Mouse (Mus musculus): ENCODE results near the gene Osbpl10. TPM values are rescaled to one million over a fixed set of nuclear protein-coding genes. Genes with fewer than 3 reads are reported as not detected.

Gene Osbpl10
- polyA plus RNA-seq, 2 experiments, result 3.4 to 8.4 TPM

DNA sequence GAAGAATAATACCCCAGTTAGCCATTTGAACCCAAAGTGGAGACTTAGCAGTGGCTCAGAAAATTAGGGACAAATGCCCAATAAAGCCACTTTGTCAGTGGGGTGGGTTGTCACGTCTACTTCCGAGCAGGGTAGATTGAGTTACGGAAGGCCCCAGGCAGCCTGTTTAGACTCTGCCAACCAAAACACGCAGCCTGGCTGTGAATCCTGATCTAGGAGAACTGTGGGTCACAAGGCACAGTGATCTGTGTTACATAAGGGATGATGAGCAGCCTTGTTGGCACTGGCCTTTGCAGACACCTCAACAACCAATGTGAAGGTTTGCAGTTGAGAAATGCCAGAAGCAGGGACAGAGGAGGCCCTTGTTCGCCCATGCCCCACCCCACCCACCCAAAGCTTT is 183.2 kb downstream of the Osbpl10 start:
- DNase-seq (ENCODE audit: low spot score) (no peak), ATAC-seq (ENCODE audit: low FRiP score, low read depth) (no peak)
- Histone ChIP-seq H3K4me1 (ENCODE audit: control insufficient read depth, insufficient read depth, low read length) (no peaks in the 10 kb centered on the region), H3K27ac (replicated peaks; ENCODE audit: low read depth, low read length) (no peak overlapping the region), H3K9me3 (ENCODE audit: control insufficient read depth, low read length) (no peaks in the 10 kb centered on the region), H3K27me3 (ENCODE audit: control insufficient read depth, insufficient read depth, low read length) (no peaks in the 10 kb centered on the region), H3K4me3 (replicated peaks; ENCODE audit: low read length) (no peak overlapping the region), H3K9ac (ENCODE audit: low read depth, low read length, severe bottlenecking) (no peak overlapping the region), H3K4me2 (replicated peaks; ENCODE audit: low read depth, low read length, severe bottlenecking) (no peak overlapping the region), H3K36me3 (ENCODE audit: control insufficient read depth, insufficient read depth, low read length) (no peaks in the 10 kb centered on the region)
- no peak for TF ChIP-seq POLR2A (IDR thresholded peaks at IDR 0.05; ENCODE audit: borderline replicate concordance, extremely low read depth, insufficient read depth, insufficient read length)
- 64% methylated on average over 5 of the region's 5 CpGs for WGBS

DNA sequence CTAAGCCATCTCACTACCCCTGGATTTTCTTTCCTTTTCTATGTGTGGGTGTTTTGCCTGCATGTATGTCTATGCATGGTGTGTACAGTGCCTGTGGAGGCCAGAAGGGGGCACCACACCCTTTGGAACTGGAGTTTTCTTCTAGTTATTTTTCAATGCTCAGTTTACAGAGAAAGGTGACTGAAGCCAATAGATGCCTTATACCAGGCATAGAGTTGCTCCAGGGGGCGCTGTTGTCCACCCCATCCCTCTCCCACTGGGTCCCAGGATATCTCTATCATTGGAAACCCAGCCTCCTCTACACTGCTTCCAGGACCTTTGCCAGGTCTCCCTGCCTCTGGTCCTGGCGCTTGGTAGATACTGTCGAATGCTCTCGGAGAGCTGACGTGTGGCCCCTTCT is 184.7 kb downstream of the Osbpl10 start:
- no peaks in the 10 kb centered on the region for H3K27me3 ChIP-seq (ENCODE audit: control insufficient read depth, insufficient read depth, low read length)
- no peak overlapping the region for H3K4me3 ChIP-seq (replicated peaks; ENCODE audit: low read length)
- no peaks in the 10 kb centered on the region for H3K4me1 ChIP-seq (ENCODE audit: control insufficient read depth, insufficient read depth, low read length)
- no peak for TF ChIP-seq POLR2A (IDR thresholded peaks at IDR 0.05; ENCODE audit: borderline replicate concordance, extremely low read depth, insufficient read depth, insufficient read length)
- H3K9ac ChIP-seq (ENCODE audit: low read depth, low read length, severe bottlenecking), result no peak overlapping the region
- H3K27ac ChIP-seq (replicated peaks; ENCODE audit: low read depth, low read length), result no peak overlapping the region
- H3K36me3 ChIP-seq (ENCODE audit: control insufficient read depth, insufficient read depth, low read length), result no peaks in the 10 kb centered on the region; the same call in 1 of the 2 replicates
- ATAC-seq (ENCODE audit: low FRiP score, low read depth) (0 out of 2 replicates have a peak, but pooled peaks have one; percentile 12), DNase-seq (ENCODE audit: low spot score) (peak; percentile 54)
- no peaks in the 10 kb centered on the region for H3K9me3 ChIP-seq (ENCODE audit: control insufficient read depth, low read length)
- 64% methylated on average over 5 of the region's 5 CpGs for WGBS
- no peak overlapping the region for H3K4me2 ChIP-seq (replicated peaks; ENCODE audit: low read depth, low read length, severe bottlenecking)

DNA sequence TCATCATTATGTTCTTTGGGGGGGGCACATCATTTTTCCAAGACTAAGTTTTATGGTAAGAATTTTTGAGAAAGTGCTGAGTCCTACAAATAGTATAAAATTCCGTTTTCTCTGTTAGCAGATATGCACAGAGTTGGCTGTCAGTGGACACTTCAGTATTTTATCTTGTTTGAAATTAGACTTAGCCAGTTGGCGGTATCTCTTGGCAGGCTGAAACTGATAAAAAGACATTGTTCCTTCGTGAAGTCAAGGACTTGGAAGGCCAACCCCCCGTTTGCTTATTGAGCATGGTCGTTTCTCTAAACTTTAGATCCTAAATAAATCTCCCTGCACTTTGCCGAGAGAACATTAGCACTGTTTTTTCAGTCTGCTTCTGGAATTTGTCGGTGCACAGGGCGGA is 185.3 kb downstream of the Osbpl10 start:
- H3K4me1 ChIP-seq (ENCODE audit: control insufficient read depth, insufficient read depth, low read length), result no peaks in the 10 kb centered on the region
- H3K4me3 ChIP-seq (replicated peaks; ENCODE audit: low read length), result no peak overlapping the region
- DNase-seq (ENCODE audit: low spot score) (no peak), ATAC-seq (ENCODE audit: low FRiP score, low read depth) (no peak)
- H3K4me2 ChIP-seq (replicated peaks; ENCODE audit: low read depth, low read length, severe bottlenecking), result no peak overlapping the region
- WGBS, result 66% methylated on average over 8 of the region's 8 CpGs
- no peaks in the 10 kb centered on the region; the same call in 1 of the 2 replicates for H3K36me3 ChIP-seq (ENCODE audit: control insufficient read depth, insufficient read depth, low read length)
- H3K9ac ChIP-seq (ENCODE audit: low read depth, low read length, severe bottlenecking), result no peak overlapping the region
- H3K27me3 ChIP-seq (ENCODE audit: control insufficient read depth, insufficient read depth, low read length), result no peaks in the 10 kb centered on the region
- H3K27ac ChIP-seq (replicated peaks; ENCODE audit: low read depth, low read length), result no peak overlapping the region
- H3K9me3 ChIP-seq (ENCODE audit: control insufficient read depth, low read length), result no peaks in the 10 kb centered on the region
- TF ChIP-seq POLR2A (IDR thresholded peaks at IDR 0.05; ENCODE audit: borderline replicate concordance, extremely low read depth, insufficient read depth, insufficient read length), result no peak

DNA sequence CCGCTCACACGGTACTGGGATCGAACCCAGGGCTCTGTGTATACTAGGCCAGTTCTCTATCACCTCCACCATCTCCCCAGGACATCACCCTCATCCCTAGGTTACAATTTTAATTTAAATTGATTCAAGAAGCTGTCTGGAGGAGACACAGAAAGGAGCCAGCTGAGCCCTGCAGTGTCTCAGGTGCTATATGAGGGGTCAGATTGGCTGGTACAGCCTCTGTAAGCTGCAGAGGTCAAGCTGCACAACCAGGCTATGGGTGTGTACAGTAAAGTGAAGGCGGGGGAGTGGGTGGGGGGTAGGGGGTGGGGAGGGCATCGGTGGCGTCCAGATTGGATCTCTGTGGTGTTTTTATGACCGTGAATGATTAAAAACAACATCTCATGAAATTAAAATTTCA is 186.0 kb downstream of the Osbpl10 start:
- Histone ChIP-seq H3K4me2 (replicated peaks; ENCODE audit: low read depth, low read length, severe bottlenecking) (no peak overlapping the region), H3K27me3 (ENCODE audit: control insufficient read depth, insufficient read depth, low read length) (no peaks in the 10 kb centered on the region), H3K9me3 (ENCODE audit: control insufficient read depth, low read length) (no peaks in the 10 kb centered on the region), H3K4me1 (ENCODE audit: control insufficient read depth, insufficient read depth, low read length) (no peaks in the 10 kb centered on the region), H3K36me3 (ENCODE audit: control insufficient read depth, insufficient read depth, low read length) (no peaks in the 10 kb centered on the region; the same call in 1 of the 2 replicates), H3K9ac (ENCODE audit: low read depth, low read length, severe bottlenecking) (no peak overlapping the region), H3K4me3 (replicated peaks; ENCODE audit: low read length) (no peak overlapping the region), H3K27ac (replicated peaks; ENCODE audit: low read depth, low read length) (no peak overlapping the region)
- DNase-seq (ENCODE audit: low spot score) (no peak), ATAC-seq (ENCODE audit: low FRiP score, low read depth) (no peak)
- 79% methylated on average over 7 of the region's 7 CpGs for WGBS
- no peak for TF ChIP-seq POLR2A (IDR thresholded peaks at IDR 0.05; ENCODE audit: borderline replicate concordance, extremely low read depth, insufficient read depth, insufficient read length)

DNA sequence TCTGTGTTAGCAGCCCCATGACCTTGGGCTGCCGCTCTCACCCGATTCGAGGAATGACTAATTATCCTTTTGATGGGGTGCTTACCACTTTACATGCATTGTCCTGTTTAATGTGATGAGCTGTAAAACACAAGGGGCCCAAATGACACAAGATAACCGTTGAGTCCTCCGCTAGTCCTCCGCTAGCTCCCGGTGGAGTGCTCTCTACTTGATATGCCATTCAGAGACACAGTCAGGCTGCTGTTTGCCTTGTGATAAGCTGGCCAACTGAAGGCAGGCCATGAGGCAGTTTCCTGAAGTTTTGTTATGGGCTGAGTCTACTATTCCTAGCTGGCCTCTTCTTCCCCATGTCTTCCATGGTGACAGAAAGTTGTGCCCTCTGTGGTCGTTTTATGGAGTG is 187.6 kb downstream of the Osbpl10 start:
- Histone ChIP-seq H3K9ac (ENCODE audit: low read depth, low read length, severe bottlenecking) (no peak overlapping the region), H3K9me3 (ENCODE audit: control insufficient read depth, low read length) (no peaks in the 10 kb centered on the region), H3K4me1 (ENCODE audit: control insufficient read depth, insufficient read depth, low read length) (no peaks in the 10 kb centered on the region), H3K27me3 (ENCODE audit: control insufficient read depth, insufficient read depth, low read length) (no peaks in the 10 kb centered on the region), H3K27ac (replicated peaks; ENCODE audit: low read depth, low read length) (no peak overlapping the region), H3K4me2 (replicated peaks; ENCODE audit: low read depth, low read length, severe bottlenecking) (no peak overlapping the region), H3K4me3 (replicated peaks; ENCODE audit: low read length) (no peak overlapping the region), H3K36me3 (ENCODE audit: control insufficient read depth, insufficient read depth, low read length) (no peaks in the 10 kb centered on the region; the same call in 1 of the 2 replicates)
- TF ChIP-seq POLR2A (IDR thresholded peaks at IDR 0.05; ENCODE audit: borderline replicate concordance, extremely low read depth, insufficient read depth, insufficient read length), result no peak
- DNase-seq (ENCODE audit: low spot score), result no peak
- ATAC-seq (ENCODE audit: low FRiP score, low read depth), result no peak
- WGBS, result 88% methylated on average over 8 of the region's 8 CpGs

DNA sequence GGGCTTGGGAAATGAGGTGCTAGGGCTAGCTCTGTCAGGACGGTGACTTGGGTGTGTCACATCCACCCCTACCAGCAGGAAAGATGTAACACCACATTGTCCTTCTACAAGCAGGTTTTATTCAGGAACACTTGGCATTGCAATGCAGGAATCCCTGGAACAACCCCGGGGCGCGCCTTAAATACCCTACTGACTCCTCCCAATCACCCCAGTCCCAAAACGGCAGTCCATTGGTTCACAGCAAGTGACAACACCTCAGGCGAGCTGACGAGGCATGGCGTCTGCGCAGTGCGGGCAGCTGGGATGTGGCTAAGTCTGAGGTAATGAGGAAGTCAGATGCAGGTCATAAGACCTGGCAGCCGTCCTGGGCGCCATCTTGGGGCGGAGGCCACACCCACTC is 191.2 kb downstream of the Osbpl10 start:
- H3K27me3 ChIP-seq (ENCODE audit: control insufficient read depth, insufficient read depth, low read length), result no peaks in the 10 kb centered on the region
- DNase-seq (ENCODE audit: low spot score) (no peak), ATAC-seq (ENCODE audit: low FRiP score, low read depth) (no peak)
- H3K4me2 ChIP-seq (replicated peaks; ENCODE audit: low read depth, low read length, severe bottlenecking), result no peak overlapping the region
- TF ChIP-seq POLR2A (IDR thresholded peaks at IDR 0.05; ENCODE audit: borderline replicate concordance, extremely low read depth, insufficient read depth, insufficient read length), result no peak
- no peaks in the 10 kb centered on the region; the same call in 1 of the 2 replicates for H3K36me3 ChIP-seq (ENCODE audit: control insufficient read depth, insufficient read depth, low read length)
- no peak overlapping the region for H3K9ac ChIP-seq (ENCODE audit: low read depth, low read length, severe bottlenecking)
- no peak overlapping the region for H3K4me3 ChIP-seq (replicated peaks; ENCODE audit: low read length)
- H3K27ac ChIP-seq (replicated peaks; ENCODE audit: low read depth, low read length), result no peak overlapping the region
- H3K4me1 ChIP-seq (ENCODE audit: control insufficient read depth, insufficient read depth, low read length), result no peaks in the 10 kb centered on the region
- WGBS, result 78% methylated on average over 13 of the region's 13 CpGs
- H3K9me3 ChIP-seq (ENCODE audit: control insufficient read depth, low read length), result no peaks in the 10 kb centered on the region
